Mouse (Mus musculus) stomach, postnatal 0 days (tissue): Measurements from ENCODE around the gene Primpol.

Experiments
- CTCF ChIP-seq: IDR thresholded peaks from 2 replicates; pipeline ENCODE4 v1.5.1; 2016; ENCODE audit warnings: antibody characterized with exemption, low read depth, mild to moderate bottlenecking, moderate library complexity
- EP300 ChIP-seq: optimal IDR thresholded peaks from 2 replicates; pipeline ENCODE3; 2016; ENCODE audit warnings: antibody characterized with exemption

GRCm38 (mm10) chr8:46587911-46588310 lies 29.1 kb downstream of the Primpol start:
- no peak for TF ChIP-seq EP300
- TF ChIP-seq CTCF, result no peak
